Mouse (Mus musculus): ENCODE results near the gene Ascc2. TPM values are rescaled to one million over a fixed set of nuclear protein-coding genes. Genes with fewer than 3 reads are reported as not detected.
A peak's percentile ranks its signal among the peaks of the same experiment; 100 is the strongest.

Gene Ascc2
- total RNA-seq, 1 experiment, result 23.8 TPM

- Histone ChIP-seq H3K9ac (ENCODE audit: insufficient read depth, low read depth, low read length, poor library complexity, severe bottlenecking) (peak within 1 kb of the TSS; percentile 94), H3K27ac (ENCODE audit: insufficient read depth, low read depth, low read length, poor library complexity, severe bottlenecking) (peak within 1 kb of the TSS; percentile 48; the same call in 1 of the 2 replicates), H3K4me1 (ENCODE audit: control insufficient read depth in 2 of 2, insufficient read depth in 2 of 2, low read length in 2 of 2, poor library complexity in 1 of 2) (peaks cover 6% of the 10 kb centered on the region in 2 experiments; a peak in 3 of 4 replicates), H3K4me3 (ENCODE audit: insufficient read depth in 1 of 2, low read depth in 1 of 2, low read length in 2 of 2, poor library complexity in 1 of 2, severe bottlenecking in 1 of 2) (peak within 1 kb of the TSS; percentile 94), H3K36me3 (ENCODE audit: control insufficient read depth, insufficient read depth, low read length, poor library complexity, severe bottlenecking) (peaks cover 2% of the 10 kb centered on the region; the same call in 1 of the 2 replicates), H3K9me3 (ENCODE audit: control insufficient read depth, insufficient read depth, low read depth, low read length) (no peaks in the 10 kb centered on the region)
- DNase-seq (ENCODE audit: low read depth, low spot score), result peak; percentile 91
- in situ Hi-C loops (cut with MboI; ENCODE audit: low sequenced_read_pairs in 2 of 2, unreplicated experiment in 2 of 2), result no loop called here
- no peak for TF ChIP-seq CHD2 (IDR thresholded peaks at IDR 0.05; ENCODE audit: low read depth, low read length)
- no peak for TF ChIP-seq ZNF384 (IDR thresholded peaks at IDR 0.05; ENCODE audit: low read depth, low read length)
- TF ChIP-seq HCFC1 (IDR thresholded peaks at IDR 0.05; ENCODE audit: borderline replicate concordance, insufficient read depth, low read length), result no peak
- TF ChIP-seq ZC3H11A (IDR thresholded peaks at IDR 0.05; ENCODE audit: borderline replicate concordance, low read depth, low read length), result no peak
- TF ChIP-seq MAFK (IDR thresholded peaks at IDR 0.05; ENCODE audit: insufficient read depth, low read depth, low read length), result no peak
Observed at GRCm38 (mm10) chr11:4594608-4595500, 42.7 kb upstream of the Ascc2 start, which contains the start of gene Mtmr3. Mtmr3 (minus strand) TSS chr11:4594863.

GRCm38 (mm10) chr11:4598411-4598810 is 39.1 kb upstream of the Ascc2 start:
- in situ Hi-C loops (cut with MboI; ENCODE audit: low sequenced_read_pairs in 2 of 2, unreplicated experiment in 2 of 2), result no loop called here
- H3K9ac ChIP-seq (ENCODE audit: insufficient read depth, low read depth, low read length, poor library complexity, severe bottlenecking), result no peak overlapping the region
- peaks cover 5 to 6% of the 10 kb centered on the region in 2 experiments; a peak in 3 of 4 replicates for H3K4me1 ChIP-seq (ENCODE audit: control insufficient read depth in 2 of 2, insufficient read depth in 2 of 2, low read length in 2 of 2, poor library complexity in 1 of 2)
- no peaks in the 10 kb centered on the region for H3K36me3 ChIP-seq (ENCODE audit: control insufficient read depth, insufficient read depth, low read length, poor library complexity, severe bottlenecking)
- no peak for DNase-seq (ENCODE audit: low read depth, low spot score)
- no peak overlapping the region for H3K4me3 ChIP-seq (ENCODE audit: insufficient read depth in 1 of 2, low read depth in 1 of 2, low read length in 2 of 2, poor library complexity in 1 of 2, severe bottlenecking in 1 of 2)
- no peak overlapping the region for H3K27ac ChIP-seq (ENCODE audit: insufficient read depth, low read depth, low read length, poor library complexity, severe bottlenecking)
- no peaks in the 10 kb centered on the region for H3K9me3 ChIP-seq (ENCODE audit: control insufficient read depth, insufficient read depth, low read depth, low read length)
- TF ChIP-seq HCFC1 (IDR thresholded peaks at IDR 0.05; ENCODE audit: borderline replicate concordance, insufficient read depth, low read length), result no peak
- no peak for TF ChIP-seq CHD2 (IDR thresholded peaks at IDR 0.05; ENCODE audit: low read depth, low read length)
- TF ChIP-seq ZC3H11A (IDR thresholded peaks at IDR 0.05; ENCODE audit: borderline replicate concordance, low read depth, low read length), result no peak
- TF ChIP-seq ZNF384 (IDR thresholded peaks at IDR 0.05; ENCODE audit: low read depth, low read length), result no peak
- no peak for TF ChIP-seq MAFK (IDR thresholded peaks at IDR 0.05; ENCODE audit: insufficient read depth, low read depth, low read length)

DNA sequence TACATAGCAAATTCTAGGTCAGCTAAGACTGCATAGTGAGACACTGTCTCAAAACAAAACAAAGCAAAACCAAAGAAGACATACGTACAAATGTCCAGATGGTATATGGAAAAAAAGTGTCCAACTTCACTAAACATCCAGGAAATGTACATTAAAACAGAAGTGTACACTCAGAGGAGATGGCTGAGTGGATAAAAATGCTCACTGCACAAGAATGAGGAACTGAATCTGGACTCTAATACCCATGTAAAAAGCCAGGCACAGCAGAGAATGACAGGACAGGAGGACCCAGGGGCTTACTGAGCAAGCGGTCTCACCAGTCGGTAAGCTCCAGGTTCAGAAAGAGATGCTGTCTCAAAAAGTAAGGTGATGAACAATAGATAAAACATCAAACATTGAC is 37.6 kb upstream of the Ascc2 start:
- no peak overlapping the region for H3K27ac ChIP-seq (ENCODE audit: insufficient read depth, low read depth, low read length, poor library complexity, severe bottlenecking)
- H3K36me3 ChIP-seq (ENCODE audit: control insufficient read depth, insufficient read depth, low read length, poor library complexity, severe bottlenecking), result no peaks in the 10 kb centered on the region
- H3K4me3 ChIP-seq (ENCODE audit: insufficient read depth in 1 of 2, low read depth in 1 of 2, low read length in 2 of 2, poor library complexity in 1 of 2, severe bottlenecking in 1 of 2), result no peak overlapping the region
- no peaks in the 10 kb centered on the region for H3K9me3 ChIP-seq (ENCODE audit: control insufficient read depth, insufficient read depth, low read depth, low read length)
- H3K4me1 ChIP-seq (ENCODE audit: control insufficient read depth in 2 of 2, insufficient read depth in 2 of 2, low read length in 2 of 2, poor library complexity in 1 of 2), result peaks cover 3 to 8% of the 10 kb centered on the region in 2 experiments; a peak in 2 of 4 replicates
- TF ChIP-seq MAFK (IDR thresholded peaks at IDR 0.05; ENCODE audit: insufficient read depth, low read depth, low read length) (no peak), CHD2 (IDR thresholded peaks at IDR 0.05; ENCODE audit: low read depth, low read length) (no peak), ZNF384 (IDR thresholded peaks at IDR 0.05; ENCODE audit: low read depth, low read length) (no peak), ZC3H11A (IDR thresholded peaks at IDR 0.05; ENCODE audit: borderline replicate concordance, low read depth, low read length) (no peak), HCFC1 (IDR thresholded peaks at IDR 0.05; ENCODE audit: borderline replicate concordance, insufficient read depth, low read length) (no peak)
- no peak overlapping the region for H3K9ac ChIP-seq (ENCODE audit: insufficient read depth, low read depth, low read length, poor library complexity, severe bottlenecking)
- in situ Hi-C loops (cut with MboI; ENCODE audit: low sequenced_read_pairs in 2 of 2, unreplicated experiment in 2 of 2), result no loop called here
- no peak for DNase-seq (ENCODE audit: low read depth, low spot score)

DNA sequence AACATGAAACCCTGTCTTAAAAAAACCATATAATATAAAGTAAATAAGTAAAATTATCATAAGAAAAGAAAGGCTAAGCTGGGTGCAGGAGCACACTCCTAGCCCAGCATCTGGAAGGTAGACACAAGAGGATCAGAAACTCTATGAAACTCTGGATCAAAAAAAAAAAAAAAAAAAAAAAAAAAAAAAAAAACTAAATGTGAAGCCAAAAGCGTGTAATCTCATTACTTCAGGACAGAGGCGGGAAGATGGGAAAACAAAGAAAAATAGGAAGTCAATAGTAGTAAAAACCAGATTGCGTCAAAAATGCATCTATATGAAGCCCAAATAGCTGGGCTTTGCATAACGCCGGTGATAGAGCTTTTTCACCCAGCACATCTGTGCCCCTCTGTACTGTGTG is 35.7 kb upstream of the Ascc2 start:
- Histone ChIP-seq H3K4me3 (ENCODE audit: insufficient read depth in 1 of 2, low read depth in 1 of 2, low read length in 2 of 2, poor library complexity in 1 of 2, severe bottlenecking in 1 of 2) (no peak overlapping the region), H3K27ac (ENCODE audit: insufficient read depth, low read depth, low read length, poor library complexity, severe bottlenecking) (no peak overlapping the region), H3K4me1 (ENCODE audit: control insufficient read depth in 2 of 2, insufficient read depth in 2 of 2, low read length in 2 of 2, poor library complexity in 1 of 2) (peaks cover 0 to 4% of the 10 kb centered on the region in 2 experiments; a peak in 1 of 4 replicates), H3K36me3 (ENCODE audit: control insufficient read depth, insufficient read depth, low read length, poor library complexity, severe bottlenecking) (no peaks in the 10 kb centered on the region), H3K9ac (ENCODE audit: insufficient read depth, low read depth, low read length, poor library complexity, severe bottlenecking) (no peak overlapping the region), H3K9me3 (ENCODE audit: control insufficient read depth, insufficient read depth, low read depth, low read length) (no peaks in the 10 kb centered on the region)
- in situ Hi-C loops (cut with MboI; ENCODE audit: low sequenced_read_pairs in 2 of 2, unreplicated experiment in 2 of 2), result no loop called here
- TF ChIP-seq ZC3H11A (IDR thresholded peaks at IDR 0.05; ENCODE audit: borderline replicate concordance, low read depth, low read length), result no peak
- TF ChIP-seq ZNF384 (IDR thresholded peaks at IDR 0.05; ENCODE audit: low read depth, low read length), result peak; percentile 70; the same call in 1 of the 2 replicates
- DNase-seq (ENCODE audit: low read depth, low spot score), result no peak
